Mouse (Mus musculus): ENCODE data around the gene Map3k9. TPM values are rescaled to one million over a fixed set of nuclear protein-coding genes. Genes with fewer than 3 reads are reported as not detected.

Map3k9 gene
- polyA plus RNA-seq, 1 experiment from 2014 or later: 9.3 TPM

DNA sequence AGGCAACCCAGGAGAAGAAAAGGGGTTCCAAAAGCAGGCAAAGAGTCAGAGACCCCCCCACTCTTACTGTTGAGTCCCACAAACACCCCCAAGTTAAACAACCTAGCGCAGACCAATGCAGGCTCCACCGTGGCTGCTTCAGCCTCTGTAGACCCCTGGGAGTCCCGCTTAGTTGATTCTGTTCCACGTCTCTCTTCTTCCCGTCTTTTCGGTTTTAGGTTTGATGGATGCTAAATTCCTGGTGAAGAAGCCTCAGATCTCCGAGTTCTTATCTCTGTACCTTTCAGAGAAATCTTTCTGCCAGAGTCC is 26.5 kb upstream of the Map3k9 start:
- 7% methylated on average over 7 of the region's 7 CpGs for WGBS
- Histone ChIP-seq H3K4me3 (replicated peaks) (peak overlapping the region; percentile 19), H3K4me2 (replicated peaks) (peak overlapping the region; percentile 49), H3K27me3 (peaks cover 19% of the 10 kb centered on the region), H3K27ac (0 out of 2 replicates have a peak overlapping the region, but pooled peaks have one; percentile 47), H3K4me1 (replicated peaks) (peaks cover 21% of the 10 kb centered on the region), H3K9me3 (no peaks in the 10 kb centered on the region), H3K36me3 (no peaks in the 10 kb centered on the region), H3K9ac (replicated peaks) (peak overlapping the region; percentile 24; the same call in 1 of the 2 replicates)
- 0 out of 2 replicates have a peak, but pooled peaks have one; percentile 24 for ATAC-seq

DNA sequence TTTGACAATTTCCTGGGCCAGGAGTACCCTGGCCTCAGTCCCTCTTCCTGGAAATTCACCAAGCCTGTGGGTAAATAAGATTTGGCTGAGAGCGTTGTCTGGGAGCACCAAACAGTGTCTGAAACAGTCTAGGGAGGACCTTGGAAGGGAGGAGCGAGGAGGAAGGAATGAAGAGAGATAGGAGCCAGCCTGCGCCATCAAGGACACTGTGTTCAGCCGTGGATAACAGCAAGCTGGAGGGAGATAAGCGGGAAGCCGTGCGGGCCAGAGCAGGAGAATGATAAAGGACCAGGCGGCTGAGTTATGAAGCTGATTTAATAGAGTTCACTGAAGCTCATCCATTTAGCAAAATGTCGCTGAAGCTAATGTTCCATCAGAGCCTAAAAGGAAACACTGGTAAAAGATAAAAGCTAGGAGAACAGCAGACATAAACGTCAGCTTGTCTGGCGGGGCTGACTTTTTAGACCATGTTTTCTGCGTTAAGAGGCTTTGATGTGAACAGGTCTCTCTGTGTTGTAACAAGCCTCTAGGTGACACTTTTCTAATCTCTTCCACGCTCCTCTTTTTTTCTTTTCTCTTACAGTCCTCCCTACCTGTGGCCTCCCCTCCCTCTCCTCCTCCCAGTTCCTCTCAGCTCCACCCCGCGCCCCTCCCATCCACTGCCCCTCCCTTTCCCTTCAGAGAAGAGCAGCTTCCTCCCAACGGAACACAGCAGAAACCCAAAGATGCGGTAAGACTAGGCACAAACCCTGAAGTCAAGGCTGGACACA is 26.0 kb upstream of the Map3k9 start:
- 0 out of 2 replicates have a peak overlapping the region, but pooled peaks have one; percentile 47 for H3K27ac ChIP-seq

DNA sequence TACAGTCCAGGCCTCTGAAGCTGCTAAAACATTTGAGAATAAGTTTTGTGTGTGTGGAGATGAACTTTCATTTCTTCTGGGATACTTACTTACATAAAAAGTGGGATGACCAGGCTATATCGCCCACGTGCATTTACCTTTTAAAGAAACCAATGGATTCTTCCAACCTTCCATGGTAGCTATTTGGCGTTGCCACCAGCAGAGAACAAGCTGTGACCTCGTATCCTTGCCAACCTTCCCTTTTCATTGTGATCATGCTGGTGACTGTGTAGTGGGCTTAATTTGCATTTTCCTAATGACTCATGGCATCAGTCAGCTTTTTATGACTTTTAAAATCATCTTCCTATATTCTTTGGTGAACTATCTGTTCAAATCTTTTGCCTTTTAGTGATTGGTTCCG is 25.1 kb upstream of the Map3k9 start:
- Histone ChIP-seq H3K27ac (no peak overlapping the region), H3K4me1 (replicated peaks) (peaks cover 21% of the 10 kb centered on the region), H3K36me3 (no peaks in the 10 kb centered on the region), H3K27me3 (peaks cover 19% of the 10 kb centered on the region), H3K9ac (replicated peaks) (no peak overlapping the region), H3K4me3 (replicated peaks) (no peak overlapping the region), H3K4me2 (replicated peaks) (no peak overlapping the region), H3K9me3 (no peaks in the 10 kb centered on the region)
- 88% methylated on average over 5 of the region's 5 CpGs for WGBS
- ATAC-seq: no peak

More for the DNA sequence above, 26.0 kb upstream of the Map3k9 start:
- H3K4me2 ChIP-seq (replicated peaks): peak overlapping the region; percentile 49
- 22% methylated on average over 17 of the region's 17 CpGs for WGBS
- peak overlapping the region; percentile 24; the same call in 1 of the 2 replicates for H3K9ac ChIP-seq (replicated peaks)
- peak overlapping the region; percentile 19 for H3K4me3 ChIP-seq (replicated peaks)
- peaks cover 21% of the 10 kb centered on the region for H3K4me1 ChIP-seq (replicated peaks)
- H3K36me3 ChIP-seq: no peaks in the 10 kb centered on the region
- H3K27me3 ChIP-seq: peaks cover 19% of the 10 kb centered on the region
- 0 out of 2 replicates have a peak, but pooled peaks have one; percentile 28 for ATAC-seq
- H3K9me3 ChIP-seq: no peaks in the 10 kb centered on the region

DNA sequence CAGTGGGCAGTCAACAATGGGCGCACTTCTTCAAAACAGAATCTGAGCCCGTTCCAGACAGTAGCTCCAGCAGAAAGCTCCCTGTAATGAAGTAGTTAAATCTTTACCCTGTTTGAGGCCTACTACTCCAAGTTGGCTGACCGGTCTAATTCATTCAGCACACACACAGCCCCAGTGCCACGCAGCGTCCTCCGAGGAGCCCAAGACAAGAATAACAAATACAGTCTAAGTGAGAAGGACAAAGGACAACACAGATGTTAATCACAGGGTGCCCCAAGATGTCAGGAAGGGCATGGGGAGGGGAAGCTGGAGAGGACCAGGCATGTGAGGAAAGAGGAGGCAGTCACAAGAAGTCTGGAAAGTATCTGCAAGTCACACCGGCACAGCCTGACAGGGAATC is 22.8 kb upstream of the Map3k9 start:
- Histone ChIP-seq H3K36me3 (no peaks in the 10 kb centered on the region), H3K4me2 (replicated peaks) (no peak overlapping the region), H3K27ac (no peak overlapping the region), H3K4me3 (replicated peaks) (no peak overlapping the region), H3K27me3 (peaks cover 15% of the 10 kb centered on the region), H3K9ac (replicated peaks) (no peak overlapping the region), H3K9me3 (no peaks in the 10 kb centered on the region), H3K4me1 (replicated peaks) (peaks cover 21% of the 10 kb centered on the region)
- ATAC-seq: no peak
- 41% methylated on average over 7 of the region's 7 CpGs for WGBS

GRCm38 (mm10) chr12:81803016-81803415 is 22.0 kb upstream of the Map3k9 start:
- H3K36me3 ChIP-seq: no peaks in the 10 kb centered on the region
- peaks cover 15% of the 10 kb centered on the region for H3K4me1 ChIP-seq (replicated peaks)
- no peaks in the 10 kb centered on the region for H3K9me3 ChIP-seq
- H3K27ac ChIP-seq: no peak overlapping the region
- peaks cover 15% of the 10 kb centered on the region for H3K27me3 ChIP-seq
- H3K4me3 ChIP-seq (replicated peaks): no peak overlapping the region
- 96% methylated on average over 3 of the region's 3 CpGs for WGBS
- H3K9ac ChIP-seq (replicated peaks): no peak overlapping the region
- no peak overlapping the region for H3K4me2 ChIP-seq (replicated peaks)
- no peak for ATAC-seq

DNA sequence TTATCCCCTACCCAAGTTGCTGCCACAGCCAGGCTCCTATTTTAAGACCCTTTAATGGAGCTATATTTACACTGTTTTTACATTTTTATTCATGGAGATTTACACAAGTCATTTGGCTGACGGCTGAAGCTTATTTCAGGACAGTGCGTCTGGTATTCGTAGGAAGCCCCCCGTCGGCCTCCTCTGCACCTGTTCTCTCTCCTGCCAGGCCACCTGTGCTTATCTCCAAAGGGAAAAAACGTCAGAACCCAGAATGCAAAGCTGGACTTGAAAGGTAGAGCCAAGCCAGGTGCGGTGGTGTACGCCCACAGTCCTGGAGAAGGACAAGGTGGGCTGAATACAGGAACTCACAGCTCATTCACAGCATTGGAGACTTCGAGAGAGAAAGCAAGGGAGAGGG is 20.2 kb upstream of the Map3k9 start:
- no peak overlapping the region for H3K4me3 ChIP-seq (replicated peaks)
- H3K36me3 ChIP-seq: no peaks in the 10 kb centered on the region
- H3K9me3 ChIP-seq: no peaks in the 10 kb centered on the region
- ATAC-seq: no peak
- H3K27ac ChIP-seq: no peak overlapping the region
- no peak overlapping the region for H3K4me2 ChIP-seq (replicated peaks)
- no peaks in the 10 kb centered on the region for H3K4me1 ChIP-seq (replicated peaks)
- no peak overlapping the region for H3K9ac ChIP-seq (replicated peaks)
- peaks cover 7% of the 10 kb centered on the region; the same call in 1 of the 2 replicates for H3K27me3 ChIP-seq
- 84% methylated on average over 9 of the region's 9 CpGs for WGBS

- no peaks in the 10 kb centered on the region for H3K27me3 ChIP-seq
- no peaks in the 10 kb centered on the region for H3K4me1 ChIP-seq (replicated peaks)
- H3K4me3 ChIP-seq (replicated peaks): no peak overlapping the region
- no peaks in the 10 kb centered on the region for H3K9me3 ChIP-seq
- H3K36me3 ChIP-seq: no peaks in the 10 kb centered on the region
- no peak overlapping the region for H3K27ac ChIP-seq
- WGBS: 7% methylated on average over 7 of the region's 7 CpGs
- peak; percentile 40; the same call in 1 of the 2 replicates for ATAC-seq
- H3K4me2 ChIP-seq (replicated peaks): no peak overlapping the region
- H3K9ac ChIP-seq (replicated peaks): no peak overlapping the region
Measured at GRCm38 (mm10) chr12:81796541-81796940, 15.6 kb upstream of the Map3k9 start.

DNA sequence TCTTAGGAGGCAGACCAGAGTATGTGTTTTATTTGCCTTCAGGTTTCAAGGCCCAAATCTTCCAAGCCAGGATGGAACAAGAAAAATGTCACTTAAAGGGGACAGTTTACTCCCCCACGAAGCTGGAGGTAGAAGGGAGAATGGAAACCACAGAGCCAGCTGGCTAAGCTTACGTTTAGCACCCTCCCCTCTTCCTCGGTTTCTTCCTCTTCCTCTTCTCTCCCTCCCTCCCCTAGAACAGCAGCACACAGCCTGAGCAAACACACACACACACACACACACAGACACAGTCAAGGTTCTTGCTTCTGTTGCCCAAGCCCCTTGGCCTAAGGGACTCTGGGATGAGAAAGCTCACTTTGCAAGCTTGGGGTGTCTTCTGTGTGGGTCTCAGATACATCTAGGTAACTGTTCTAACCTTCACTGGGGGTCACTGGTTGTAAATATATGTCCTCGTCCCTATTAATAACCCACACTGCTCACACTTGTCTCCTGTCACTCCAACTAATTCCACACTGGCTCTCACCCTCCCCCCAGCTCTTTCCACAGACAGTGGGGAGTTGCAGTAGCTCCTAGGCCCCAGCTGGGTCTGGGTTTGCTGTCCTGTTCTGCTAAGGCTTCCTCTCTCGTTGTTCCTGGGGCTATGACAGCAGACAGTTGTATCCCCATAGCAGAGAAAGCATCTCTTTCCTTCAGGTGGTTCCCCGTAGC is 11.7 kb upstream of the Map3k9 start:
- no peak overlapping the region for H3K4me3 ChIP-seq (replicated peaks)
- no peaks in the 10 kb centered on the region for H3K9me3 ChIP-seq
- H3K4me1 ChIP-seq (replicated peaks): no peaks in the 10 kb centered on the region
- no peak overlapping the region for H3K27ac ChIP-seq
- no peaks in the 10 kb centered on the region for H3K36me3 ChIP-seq
- no peak for ATAC-seq
- no peaks in the 10 kb centered on the region for H3K27me3 ChIP-seq
- no peak overlapping the region for H3K9ac ChIP-seq (replicated peaks)
- WGBS: 71% methylated on average over 6 of the region's 6 CpGs
- no peak overlapping the region for H3K4me2 ChIP-seq (replicated peaks)

DNA sequence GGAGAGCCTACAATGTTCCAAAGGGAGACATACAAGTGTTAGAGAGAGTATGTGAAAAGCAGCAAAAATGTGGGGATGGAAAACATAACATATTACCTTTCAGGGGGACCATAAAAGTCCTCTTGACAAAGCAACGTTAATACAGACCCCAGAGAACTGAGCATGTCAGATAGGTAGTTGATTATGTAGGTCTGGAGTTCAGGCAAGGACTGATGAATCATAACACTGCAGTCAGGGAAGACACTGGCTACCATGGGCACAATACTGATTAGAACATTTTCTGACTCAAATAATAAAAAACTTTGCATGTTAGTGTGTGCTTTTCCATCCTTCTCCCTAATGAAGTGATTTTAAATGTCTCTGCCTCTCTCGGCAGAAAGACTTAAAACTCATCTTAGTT is 8.5 kb upstream of the Map3k9 start:
- H3K9me3 ChIP-seq: no peaks in the 10 kb centered on the region
- H3K27ac ChIP-seq: no peak overlapping the region
- H3K27me3 ChIP-seq: no peaks in the 10 kb centered on the region
- no peaks in the 10 kb centered on the region for H3K4me1 ChIP-seq (replicated peaks)
- 73% methylated on average over 2 of the region's 2 CpGs for WGBS
- no peak overlapping the region for H3K9ac ChIP-seq (replicated peaks)
- ATAC-seq: no peak
- H3K4me3 ChIP-seq (replicated peaks): no peak overlapping the region
- H3K36me3 ChIP-seq: no peaks in the 10 kb centered on the region
- H3K4me2 ChIP-seq (replicated peaks): no peak overlapping the region

DNA sequence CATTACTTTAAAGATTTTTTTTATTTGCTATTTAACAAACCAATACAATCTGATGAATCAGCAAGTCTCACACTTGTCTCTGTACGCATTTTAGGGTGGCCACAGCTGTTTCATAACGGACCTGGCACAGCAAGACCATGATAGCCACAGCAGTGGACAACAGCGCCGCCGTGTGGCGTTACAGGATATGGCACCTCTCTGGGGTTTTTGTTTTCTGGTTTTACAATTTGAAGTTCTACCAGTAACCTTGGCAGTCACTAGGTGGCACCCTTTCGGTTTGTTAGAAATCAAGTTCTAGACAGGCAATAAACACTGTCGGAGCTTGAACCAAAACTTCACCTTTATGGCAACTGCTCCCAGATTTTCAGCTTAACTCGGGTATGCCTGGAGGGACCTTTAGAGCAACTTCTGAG is 7.7 kb upstream of the Map3k9 start:
- H3K36me3 ChIP-seq: no peaks in the 10 kb centered on the region
- no peaks in the 10 kb centered on the region for H3K9me3 ChIP-seq
- H3K4me3 ChIP-seq (replicated peaks): no peak overlapping the region
- no peaks in the 10 kb centered on the region for H3K27me3 ChIP-seq
- 0 out of 2 replicates have a peak, but pooled peaks have one; percentile 45 for ATAC-seq
- no peak overlapping the region for H3K27ac ChIP-seq
- H3K4me2 ChIP-seq (replicated peaks): no peak overlapping the region
- no peak overlapping the region for H3K9ac ChIP-seq (replicated peaks)
- 4% methylated on average over 9 of the region's 9 CpGs for WGBS
- no peaks in the 10 kb centered on the region for H3K4me1 ChIP-seq (replicated peaks)

DNA sequence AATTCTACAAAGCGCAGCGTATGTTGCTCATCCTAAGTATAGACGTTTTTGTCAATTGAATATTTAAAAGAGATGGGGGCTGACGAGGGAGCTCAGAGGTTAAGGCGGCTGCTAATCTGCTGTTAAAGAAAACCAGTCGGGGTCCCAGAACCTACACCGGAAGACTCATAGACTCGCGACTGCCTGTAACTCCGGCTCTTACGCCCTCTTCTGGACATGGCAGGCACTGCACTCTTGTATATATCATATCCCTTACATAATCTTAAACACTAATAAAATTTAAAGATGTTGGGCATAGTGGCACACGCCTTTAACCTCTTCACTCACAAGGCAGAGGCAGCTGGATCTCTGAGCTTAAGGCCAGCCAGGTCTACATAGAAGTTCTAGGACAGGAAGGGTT is 6.3 kb upstream of the Map3k9 start:
- Histone ChIP-seq H3K27me3 (peaks cover 11% of the 10 kb centered on the region), H3K4me1 (replicated peaks) (peaks cover under 1% of the 10 kb centered on the region; the same call in 1 of the 2 replicates), H3K4me2 (replicated peaks) (no peak overlapping the region), H3K4me3 (replicated peaks) (no peak overlapping the region), H3K9me3 (no peaks in the 10 kb centered on the region), H3K9ac (replicated peaks) (no peak overlapping the region), H3K27ac (no peak overlapping the region), H3K36me3 (no peaks in the 10 kb centered on the region)
- ATAC-seq: no peak
- 48% methylated on average over 12 of the region's 12 CpGs for WGBS

GRCm38 (mm10) chr12:81783301-81783700 is 2.3 kb upstream of the Map3k9 start:
- Histone ChIP-seq H3K4me2 (replicated peaks) (no peak overlapping the region), H3K9me3 (no peaks in the 10 kb centered on the region), H3K27ac (no peak overlapping the region), H3K4me3 (replicated peaks) (no peak overlapping the region), H3K4me1 (replicated peaks) (peaks cover 24% of the 10 kb centered on the region), H3K36me3 (no peaks in the 10 kb centered on the region), H3K9ac (replicated peaks) (no peak overlapping the region), H3K27me3 (peaks cover 19% of the 10 kb centered on the region)
- WGBS: 78% methylated on average over 4 of the region's 4 CpGs
- ATAC-seq: no peak
